Mouse (Mus musculus): Measurements from ENCODE around the gene Ogfod1. TPM values are rescaled to one million over a fixed set of nuclear protein-coding genes. Genes with fewer than 3 reads are reported as not detected.

The Ogfod1 gene
- polyA plus RNA-seq (2012; rRNA removed) = 44.2 and 46.0 TPM in 2 replicates

DNA sequence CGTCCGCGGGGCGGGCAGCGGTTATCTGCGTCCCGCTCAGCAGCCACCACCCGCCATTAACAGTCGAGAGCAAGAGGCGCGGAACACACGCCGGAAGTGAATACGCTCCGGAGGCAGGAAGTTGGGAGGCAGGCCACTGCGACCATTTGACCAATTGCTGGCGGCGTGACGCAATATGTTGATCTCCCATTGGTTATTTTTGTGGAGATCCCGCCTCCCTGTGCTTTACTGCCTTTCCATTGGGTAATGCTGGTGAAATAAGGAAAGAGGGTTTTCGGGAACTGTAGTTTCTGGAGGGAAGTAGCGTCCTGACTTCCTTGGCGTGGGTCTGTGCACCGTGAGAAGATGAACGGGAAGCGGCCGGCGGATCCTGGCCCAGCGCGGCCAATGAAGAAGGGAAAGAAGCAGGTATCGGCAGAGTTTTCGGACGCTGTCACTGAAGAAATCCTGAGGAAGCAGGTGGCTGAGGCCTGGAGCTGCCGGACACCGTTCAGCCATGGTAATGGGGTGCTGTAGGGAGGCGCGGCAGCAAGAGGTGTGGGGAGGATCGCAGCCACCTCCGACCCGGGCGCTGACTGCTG lies at the start of gene Ogfod1, which contains the start of gene Nudt21:
Gene Ogfod1 (plus strand): TSS at position 255 of the 581 bp plus-strand sequence.
Gene Nudt21 (minus strand): TSS at position 88 of the 581 bp plus-strand sequence.
- H3K4me1 ChIP-seq (ENCODE audit: control insufficient read depth, insufficient read depth, low read length) = peaks cover 5% of the 10 kb centered on the region; the same call in 1 of the 2 replicates
- TF ChIP-seq CTCF (IDR thresholded peaks at IDR 0.05; ENCODE audit: borderline replicate concordance, insufficient read depth, low read depth, low read length) = no peak
- peak; percentile 53; the same call in 1 of the 2 replicates for TF ChIP-seq POLR2A (IDR thresholded peaks at IDR 0.05; ENCODE audit: borderline replicate concordance, insufficient read depth, low read length)
- peak within 1 kb of the TSS; percentile 97 for H3K4me3 ChIP-seq (replicated peaks; ENCODE audit: insufficient read depth, low read depth, low read length)
- H3K27me3 ChIP-seq (ENCODE audit: control insufficient read depth, insufficient read depth, low read length) = no peaks in the 10 kb centered on the region
- WGBS = under 1% methylated on average over 41 of the region's 41 CpGs
- peak within 1 kb of the TSS; percentile 61; the same call in 1 of the 2 replicates for H3K27ac ChIP-seq (ENCODE audit: insufficient read depth, low read length)
- peak; percentile 95 to 97 for DNase-seq

DNA sequence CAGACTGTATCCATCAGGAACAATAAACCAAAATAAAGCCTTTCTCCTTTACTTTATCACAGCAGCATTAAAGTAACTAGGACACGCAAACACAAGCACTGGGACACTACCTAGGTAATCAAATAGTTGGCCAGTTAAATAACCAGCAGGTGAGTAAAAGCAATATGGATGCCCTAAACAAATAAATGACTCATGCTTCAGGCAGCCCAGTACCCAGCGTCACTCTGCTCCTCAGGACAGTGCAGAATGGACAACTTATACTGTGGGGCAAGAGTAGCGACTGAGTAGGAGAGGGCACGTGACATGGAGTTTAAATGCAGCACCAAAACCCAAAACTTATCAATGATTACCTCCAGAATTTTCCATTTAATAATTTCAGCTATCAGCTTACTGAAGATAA lies 47.3 kb upstream of the Ogfod1 start:
- no peak for DNase-seq
- H3K27me3 ChIP-seq (ENCODE audit: control insufficient read depth, insufficient read depth, low read length) = no peaks in the 10 kb centered on the region
- H3K27ac ChIP-seq (ENCODE audit: insufficient read depth, low read length) = no peak overlapping the region
- 93% methylated on average over 4 of the region's 4 CpGs for WGBS
- no peaks in the 10 kb centered on the region for H3K4me1 ChIP-seq (ENCODE audit: control insufficient read depth, insufficient read depth, low read length)
- TF ChIP-seq POLR2A (IDR thresholded peaks at IDR 0.05; ENCODE audit: borderline replicate concordance, insufficient read depth, low read length) (no peak), CTCF (IDR thresholded peaks at IDR 0.05; ENCODE audit: borderline replicate concordance, insufficient read depth, low read depth, low read length) (no peak)
- H3K4me3 ChIP-seq (replicated peaks; ENCODE audit: insufficient read depth, low read depth, low read length) = no peak overlapping the region

DNA sequence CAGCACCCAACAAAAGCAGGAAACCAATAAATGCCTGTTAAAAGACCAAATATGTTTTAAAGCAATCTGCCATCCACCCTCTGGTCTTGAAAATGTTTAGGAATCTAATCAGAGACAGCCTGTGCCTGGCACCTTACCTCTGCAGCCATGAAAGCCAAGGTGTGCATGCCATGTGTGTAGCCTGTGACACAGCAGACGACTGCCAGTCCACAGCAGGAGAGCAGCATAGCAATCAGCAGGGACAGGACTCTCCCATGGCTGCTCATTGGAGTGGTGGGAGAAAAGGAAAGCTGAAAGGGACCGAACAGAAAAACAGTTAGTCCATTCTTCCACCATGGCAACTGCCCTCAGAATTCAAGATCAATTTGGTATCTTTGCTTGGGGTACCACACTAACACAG lies 38.0 kb upstream of the Ogfod1 start:
- H3K27me3 ChIP-seq (ENCODE audit: control insufficient read depth, insufficient read depth, low read length) = no peaks in the 10 kb centered on the region
- no peak overlapping the region for H3K4me3 ChIP-seq (replicated peaks; ENCODE audit: insufficient read depth, low read depth, low read length)
- TF ChIP-seq POLR2A (IDR thresholded peaks at IDR 0.05; ENCODE audit: borderline replicate concordance, insufficient read depth, low read length) (no peak), CTCF (IDR thresholded peaks at IDR 0.05; ENCODE audit: borderline replicate concordance, insufficient read depth, low read depth, low read length) (no peak)
- H3K27ac ChIP-seq (ENCODE audit: insufficient read depth, low read length) = no peak overlapping the region
- H3K4me1 ChIP-seq (ENCODE audit: control insufficient read depth, insufficient read depth, low read length) = 0 out of 2 replicates have a peak, but pooled peaks cover 2% of the 10 kb centered on the region
- peak in 1 of 2 experiments; percentile 37 for DNase-seq
- WGBS = 4% methylated on average over 2 of the region's 2 CpGs

DNA sequence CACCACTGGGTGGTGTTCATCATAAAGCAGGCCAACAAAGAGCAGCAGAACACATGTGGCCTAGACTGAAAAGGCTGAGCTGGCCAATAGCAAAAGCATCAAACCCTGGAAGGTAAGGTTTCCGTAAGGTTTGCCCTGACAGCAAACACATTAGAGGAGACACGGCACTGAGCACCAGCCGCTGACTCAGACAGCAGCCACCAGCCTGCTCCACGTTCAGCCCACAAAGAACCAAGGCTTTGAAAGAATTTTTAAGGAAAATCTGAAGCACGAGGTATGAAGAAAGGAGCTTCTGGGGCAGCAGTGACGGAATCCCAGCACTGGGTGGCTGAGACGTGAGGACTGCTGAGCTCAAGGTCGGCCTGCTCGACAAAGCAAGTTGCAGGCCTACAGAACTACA lies 32.9 kb upstream of the Ogfod1 start:
- DNase-seq = no peak
- TF ChIP-seq CTCF (IDR thresholded peaks at IDR 0.05; ENCODE audit: borderline replicate concordance, insufficient read depth, low read depth, low read length) (no peak), POLR2A (IDR thresholded peaks at IDR 0.05; ENCODE audit: borderline replicate concordance, insufficient read depth, low read length) (no peak)
- no peak overlapping the region for H3K27ac ChIP-seq (ENCODE audit: insufficient read depth, low read length)

DNA sequence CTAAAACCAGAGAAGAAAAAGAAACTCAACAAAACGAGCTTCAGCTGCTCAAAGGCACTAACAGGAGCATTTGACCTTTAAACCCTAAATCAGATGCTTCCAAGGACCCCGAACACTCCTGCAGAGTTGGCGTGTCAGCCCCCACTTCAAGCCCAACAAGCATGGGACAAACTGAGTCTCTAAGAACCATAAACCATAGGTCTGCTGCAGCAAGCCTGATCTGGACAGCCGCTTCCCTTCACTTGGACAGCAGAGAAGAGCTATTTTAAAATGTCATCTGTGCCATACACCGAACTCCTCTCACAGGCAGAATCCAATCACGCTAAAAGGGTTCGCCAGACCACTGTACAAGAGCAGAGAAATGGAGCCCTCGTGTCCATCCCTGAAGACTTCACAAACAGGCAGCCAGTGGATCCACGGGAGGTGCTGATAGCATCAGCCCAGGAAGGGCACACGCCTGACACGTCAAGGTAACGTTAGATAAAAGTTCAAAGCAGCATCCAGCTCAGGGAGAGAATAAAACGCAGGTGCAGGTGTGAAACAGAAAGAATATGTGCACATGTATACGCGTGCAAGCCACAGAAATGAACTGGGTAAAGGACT lies 27.7 kb upstream of the Ogfod1 start:
- TF ChIP-seq POLR2A (IDR thresholded peaks at IDR 0.05; ENCODE audit: borderline replicate concordance, insufficient read depth, low read length) (no peak), CTCF (IDR thresholded peaks at IDR 0.05; ENCODE audit: borderline replicate concordance, insufficient read depth, low read depth, low read length) (no peak)

More for the DNA sequence above, 32.9 kb upstream of the Ogfod1 start:
- Histone ChIP-seq H3K4me3 (replicated peaks; ENCODE audit: insufficient read depth, low read depth, low read length) (no peak overlapping the region), H3K27me3 (ENCODE audit: control insufficient read depth, insufficient read depth, low read length) (no peaks in the 10 kb centered on the region), H3K4me1 (ENCODE audit: control insufficient read depth, insufficient read depth, low read length) (peaks cover 4% of the 10 kb centered on the region)
- 84% methylated on average over 9 of the region's 9 CpGs for WGBS

DNA sequence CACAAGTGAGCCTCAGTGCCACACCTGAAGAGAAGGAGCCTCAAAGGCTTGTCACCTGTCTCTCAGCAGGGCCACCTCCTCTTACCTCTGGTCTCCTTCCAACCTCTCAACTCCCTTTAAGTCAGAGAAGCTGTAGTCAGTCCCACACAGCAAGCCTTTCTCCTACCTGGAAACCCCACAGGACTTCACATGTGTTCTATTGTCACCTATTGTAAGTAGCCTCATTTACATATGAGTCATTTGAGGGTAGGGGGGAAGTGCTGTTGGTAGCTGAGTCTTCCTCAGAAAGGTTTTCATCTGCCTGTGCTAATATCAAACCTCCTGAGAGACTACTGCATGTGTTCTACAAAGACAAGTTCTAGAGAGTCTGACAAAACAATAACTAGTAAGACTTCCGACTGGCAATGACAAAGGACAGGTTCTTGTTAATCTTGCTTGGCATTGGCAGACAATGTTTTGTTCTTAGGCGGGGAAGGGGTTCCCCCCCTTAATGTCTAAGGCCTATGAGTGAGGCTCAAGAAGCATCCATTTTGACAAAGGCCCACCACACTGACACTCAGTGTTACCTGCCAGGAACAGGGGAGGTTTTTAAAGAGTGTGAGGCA lies 26.8 kb upstream of the Ogfod1 start:
- TF ChIP-seq POLR2A (IDR thresholded peaks at IDR 0.05; ENCODE audit: borderline replicate concordance, insufficient read depth, low read length) (no peak), CTCF (IDR thresholded peaks at IDR 0.05; ENCODE audit: borderline replicate concordance, insufficient read depth, low read depth, low read length) (no peak)
- no peak overlapping the region for H3K27ac ChIP-seq (ENCODE audit: insufficient read depth, low read length)
- no peak for DNase-seq
- no peaks in the 10 kb centered on the region for H3K27me3 ChIP-seq (ENCODE audit: control insufficient read depth, insufficient read depth, low read length)
- peaks cover 12% of the 10 kb centered on the region for H3K4me1 ChIP-seq (ENCODE audit: control insufficient read depth, insufficient read depth, low read length)
- H3K4me3 ChIP-seq (replicated peaks; ENCODE audit: insufficient read depth, low read depth, low read length) = no peak overlapping the region
- WGBS = 55% methylated on average over 2 of the region's 2 CpGs

More for the DNA sequence above, 27.7 kb upstream of the Ogfod1 start:
- peaks cover 12% of the 10 kb centered on the region for H3K4me1 ChIP-seq (ENCODE audit: control insufficient read depth, insufficient read depth, low read length)
- DNase-seq = peak in 1 of 2 experiments; percentile 25
- H3K27me3 ChIP-seq (ENCODE audit: control insufficient read depth, insufficient read depth, low read length) = no peaks in the 10 kb centered on the region
- WGBS = 32% methylated on average over 15 of the region's 15 CpGs
- H3K4me3 ChIP-seq (replicated peaks; ENCODE audit: insufficient read depth, low read depth, low read length) = peak overlapping the region; percentile 13
- H3K27ac ChIP-seq (ENCODE audit: insufficient read depth, low read length) = peak overlapping the region; percentile 33; the same call in 1 of the 2 replicates

DNA sequence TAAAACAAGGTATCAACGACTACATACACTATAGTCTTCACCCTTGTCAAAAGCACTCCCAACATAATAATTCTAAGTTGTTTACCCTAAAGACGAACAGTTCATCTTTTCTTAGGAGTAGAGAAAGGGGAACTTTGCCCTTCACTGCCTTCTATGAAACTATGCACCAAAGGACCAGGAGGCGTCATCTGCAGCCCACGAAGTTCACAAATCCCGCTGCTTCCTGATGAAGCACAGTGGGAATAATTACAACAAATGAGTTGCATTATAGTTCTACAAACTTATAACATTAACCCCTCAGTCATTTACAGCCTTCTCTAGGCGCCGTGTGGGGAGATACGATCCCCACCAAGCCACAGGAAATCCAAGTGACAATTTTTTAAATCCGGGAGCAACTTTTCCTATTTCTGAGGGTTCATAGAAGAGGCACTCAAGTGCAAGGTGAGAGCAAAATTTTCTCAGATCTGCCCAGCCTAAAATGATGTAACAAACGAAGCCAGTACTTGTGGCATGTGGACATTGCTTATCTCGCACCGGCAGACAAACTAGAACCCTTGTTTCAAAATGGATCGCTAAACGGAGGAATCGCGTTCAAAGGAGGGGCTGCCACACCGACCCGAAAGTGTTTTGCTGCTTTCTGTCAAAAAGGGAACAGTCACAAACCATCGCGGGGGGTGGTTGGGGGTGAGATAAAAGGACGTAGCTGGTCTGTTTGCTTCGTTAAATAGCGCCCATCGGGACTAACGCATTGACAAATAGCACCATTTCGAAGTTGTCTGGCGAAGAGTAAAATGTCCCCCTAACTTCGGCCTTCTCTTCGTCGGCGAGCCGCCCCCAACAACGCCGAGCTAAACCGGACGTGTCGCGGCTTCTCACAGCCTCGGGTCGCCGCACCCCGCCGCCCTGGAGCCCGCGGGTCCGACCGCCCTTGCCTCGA lies 25.7 kb upstream of the Ogfod1 start:
- 3% methylated on average over 48 of the region's 48 CpGs for WGBS
- Histone ChIP-seq H3K27me3 (ENCODE audit: control insufficient read depth, insufficient read depth, low read length) (no peaks in the 10 kb centered on the region), H3K4me1 (ENCODE audit: control insufficient read depth, insufficient read depth, low read length) (peaks cover 12% of the 10 kb centered on the region), H3K27ac (ENCODE audit: insufficient read depth, low read length) (peak overlapping the region; percentile 37; the same call in 1 of the 2 replicates), H3K4me3 (replicated peaks; ENCODE audit: insufficient read depth, low read depth, low read length) (peak overlapping the region; percentile 72)
- DNase-seq = no peak
- TF ChIP-seq POLR2A (IDR thresholded peaks at IDR 0.05; ENCODE audit: borderline replicate concordance, insufficient read depth, low read length) (no peak), CTCF (IDR thresholded peaks at IDR 0.05; ENCODE audit: borderline replicate concordance, insufficient read depth, low read depth, low read length) (no peak)
